Mouse (Mus musculus) c-Kit-positive CD71-negative TER-119-negative erythroid progenitor cells, embryonic 14.5 days (primary cell): ENCODE data around the gene Adat2.

Experiments used
- DNase-seq: peaks from one replicate; pipeline ENCODE4 v3.0.0-alpha.2; 2013; ENCODE audit warnings: low read depth

Adat2 gene

GRCm38 (mm10) chr10:13596073-13596472 lies 43.4 kb downstream of the Adat2 start:
- DNase-seq: no peak

GRCm38 (mm10) chr10:13596866-13597265 lies 44.2 kb downstream of the Adat2 start:
- no peak for DNase-seq

- no peak for DNase-seq
These were observed 44.8 kb downstream of the Adat2 start for GRCm38 (mm10) chr10:13597491-13597890.

- no peak for DNase-seq
These were observed 48.2 kb downstream of the Adat2 start for GRCm38 (mm10) chr10:13600926-13601325.
